Mouse (Mus musculus) MEL (cell line): ENCODE measurements around the gene Ccnd1. TPM values are rescaled to one million over a fixed set of nuclear protein-coding genes. Genes with fewer than 3 reads are reported as not detected.

Source experiments
- DNase-seq: peaks from one replicate; pipeline ENCODE4 v3.0.0; 2011; ENCODE audit warnings: low read depth, low spot score
- H3K27ac ChIP-seq: 2 replicates; pipeline ENCODE4 v1.5.1; 2012; ENCODE audit warnings: low read depth, mild to moderate bottlenecking, control low read depth, low read length, moderate library complexity; ENCODE audit not compliant: control insufficient read depth
- H3K27me3 ChIP-seq, 2 experiments: fragments of 150-350 bp in 1 of 2; sonication (generic) in 1 of 2; 2 replicates each; pipeline ENCODE4 v1.6.1; 2012; ENCODE audit warnings: low read length in 2 of 2, mild to moderate bottlenecking in 2 of 2, improper control_type of control experiment in 1 of 2, moderate library complexity in 1 of 2; ENCODE audit not compliant: insufficient read depth in 2 of 2, control insufficient read depth in 1 of 2
- H3K36me3 ChIP-seq, 2 experiments: 2 replicates each; pipeline ENCODE4 v1.6.1; 2012 to 2014; ENCODE audit warnings: low read length in 2 of 2, improper control_type of control experiment in 1 of 2, inconsistent platforms in 1 of 2, mild to moderate bottlenecking in 1 of 2; ENCODE audit not compliant: insufficient read depth in 2 of 2, control insufficient read depth in 1 of 2
- H3K4me1 ChIP-seq, 2 experiments: fragments of 150-350 bp in 1 of 2; sonication (generic) in 1 of 2; 2 replicates each; pipeline ENCODE4 v1.6.1; 2012; ENCODE audit warnings: low read length in 2 of 2, improper control_type of control experiment in 1 of 2, mild to moderate bottlenecking in 1 of 2; ENCODE audit not compliant: insufficient read depth in 2 of 2, control insufficient read depth in 1 of 2
- H3K4me3 ChIP-seq, 2 experiments: fragments of 150-350 bp in 1 of 2; sonication (generic) in 1 of 2; 2 replicates each; pipeline ENCODE4 v1.5.1; 2012; ENCODE audit warnings: low read depth in 2 of 2, low read length in 2 of 2, mild to moderate bottlenecking in 2 of 2, moderate library complexity in 2 of 2, control low read depth in 1 of 2, improper control_type of control experiment in 1 of 2; ENCODE audit not compliant: control insufficient read depth in 1 of 2, insufficient read depth in 1 of 2
- H3K79me2 ChIP-seq: 2 replicates; pipeline ENCODE4 v1.6.1; 2012; ENCODE audit warnings: mild to moderate bottlenecking, low read length, moderate library complexity; ENCODE audit not compliant: control insufficient read depth, poor library complexity, insufficient read depth
- H3K9ac ChIP-seq: 2 replicates; pipeline ENCODE4 v1.6.1; 2012; ENCODE audit warnings: low read depth, mild to moderate bottlenecking, control low read depth, low read length, moderate library complexity; ENCODE audit not compliant: control insufficient read depth, poor library complexity, severe bottlenecking
- H3K9me3 ChIP-seq: fragments of 150-350 bp; sonication (generic); replicated peaks from 2 replicates; pipeline ENCODE4 v1.6.1; 2012; ENCODE audit warnings: mild to moderate bottlenecking, low read length, improper control_type of control experiment, moderate library complexity; ENCODE audit not compliant: insufficient read depth
- BHLHE40 ChIP-seq: IDR thresholded peaks from 2 replicates; pipeline ENCODE4 v1.6.1; 2012; ENCODE audit warnings: low read depth, mild to moderate bottlenecking, inconsistent platforms, low read length, improper control_type of control experiment, borderline replicate concordance
- CTCF ChIP-seq, 3 experiments: IDR thresholded peaks in 2 of 3; conservative IDR thresholded peaks in 1 of 3; 2 replicates each; pipeline ENCODE4 v1.5.1; 2011 to 2012; ENCODE audit warnings: low read length in 3 of 3, low read depth in 2 of 3, mild to moderate bottlenecking in 2 of 3, improper control_type of control experiment in 1 of 3, inconsistent platforms in 1 of 3, mixed read lengths in 1 of 3, moderate library complexity in 1 of 3; ENCODE audit not compliant: control insufficient read depth in 1 of 3, insufficient read depth in 1 of 3, poor library complexity in 1 of 3, severe bottlenecking in 1 of 3
- HCFC1 ChIP-seq: IDR thresholded peaks from 2 replicates; pipeline ENCODE4 v1.6.1; 2012; ENCODE audit warnings: low read depth, mild to moderate bottlenecking, inconsistent platforms, low read length, improper control_type of control experiment, moderate library complexity
- JUND ChIP-seq: IDR thresholded peaks from 2 replicates; pipeline ENCODE4 v1.6.1; 2011; ENCODE audit warnings: low read depth, mild to moderate bottlenecking, improper control_type of control experiment, low read length
- KAT2A ChIP-seq: conservative IDR thresholded peaks from 2 replicates; pipeline ENCODE4 v1.6.1; 2012; ENCODE audit warnings: low read depth, low read length, improper control_type of control experiment, inconsistent platforms
- MAZ ChIP-seq: IDR thresholded peaks from 2 replicates; pipeline ENCODE4 v1.6.1; 2012; ENCODE audit warnings: low read depth, mild to moderate bottlenecking, inconsistent platforms, low read length, improper control_type of control experiment
- MYC ChIP-seq: IDR thresholded peaks from 2 replicates; pipeline ENCODE4 v1.6.1; 2011; ENCODE audit warnings: low read depth, mild to moderate bottlenecking, low read length, improper control_type of control experiment, moderate library complexity
- NRF1 ChIP-seq: IDR thresholded peaks from 2 replicates; pipeline ENCODE4 v1.6.1; 2014; ENCODE audit warnings: low read depth, mild to moderate bottlenecking, inconsistent platforms, low read length, improper control_type of control experiment, moderate library complexity; ENCODE audit not compliant: poor library complexity, insufficient read depth, severe bottlenecking
- POLR2A ChIP-seq, 2 experiments: IDR thresholded peaks; 2 replicates each; pipeline ENCODE4 v1.6.1; 2011 to 2012; ENCODE audit warnings: low read length in 2 of 2, mild to moderate bottlenecking in 2 of 2, control low read depth in 1 of 2, improper control_type of control experiment in 1 of 2, low read depth in 1 of 2, moderate library complexity in 1 of 2; ENCODE audit not compliant: control insufficient read depth in 1 of 2, insufficient read depth in 1 of 2, poor library complexity in 1 of 2
- USF1 ChIP-seq: IDR thresholded peaks from 2 replicates; pipeline ENCODE4 v1.6.1; 2014; ENCODE audit warnings: low read depth, mild to moderate bottlenecking, inconsistent platforms, low read length, improper control_type of control experiment, moderate library complexity
- ZKSCAN1 ChIP-seq: IDR thresholded peaks from 2 replicates; pipeline ENCODE4 v1.6.1; 2012; ENCODE audit warnings: low read depth, mild to moderate bottlenecking, inconsistent platforms, low read length, improper control_type of control experiment, moderate library complexity
- ZMIZ1 ChIP-seq: IDR thresholded peaks from 2 replicates; pipeline ENCODE4 v1.6.1; 2012; ENCODE audit warnings: low read depth, mild to moderate bottlenecking, inconsistent platforms, low read length, improper control_type of control experiment, moderate library complexity
- ZNF384 ChIP-seq: IDR thresholded peaks from 2 replicates; pipeline ENCODE4 v1.6.1; 2012; ENCODE audit warnings: low read depth, mild to moderate bottlenecking, inconsistent platforms, low read length, improper control_type of control experiment
- polyA plus RNA-seq, 2 experiments: library from polyadenylated mRNA; stranded (reverse) in 1 of 2; unstranded in 1 of 2; fragments of >175 nt in 1 of 2; fragments of >200 nt in 1 of 2; gene quantifications; 2 replicates each; pipeline versions ENCODE4 v1.2.1 to v1.2.4; 2012; ENCODE audit warnings: low replicate concordance in 2 of 2, low read depth in 1 of 2; ENCODE audit not compliant: insufficient read length in 2 of 2, insufficient read depth in 1 of 2, missing spikeins in 1 of 2
- total RNA-seq: library from RNA; depleted of rRNA; stranded (reverse); fragments of 300-350 nt; gene quantifications from 2 replicates; pipeline ENCODE4 v1.2.3, GENCODE M21; 2012

Gene Ccnd1
- total and polyA plus RNA-seq, 3 experiments, result 0.08 to 0.38 TPM; not detected in 1

DNA sequence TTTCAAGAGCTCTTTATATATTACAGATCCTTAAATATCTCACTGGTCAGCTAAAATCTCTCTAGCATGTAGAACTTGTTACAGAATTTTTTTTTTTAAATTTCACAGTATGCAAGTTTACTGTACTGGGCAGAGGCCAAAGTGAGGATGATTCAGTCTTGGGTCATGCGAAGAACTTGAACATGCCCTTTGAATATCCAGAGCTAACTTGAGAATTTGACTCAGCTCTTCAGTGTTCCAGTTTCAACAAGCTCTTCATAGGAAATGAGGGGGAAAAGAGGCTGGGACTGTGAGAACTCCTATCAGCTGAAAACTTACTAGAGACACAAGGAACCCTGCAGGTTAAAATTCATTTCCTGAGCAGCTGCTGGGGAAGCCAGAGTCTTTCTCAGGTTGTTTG, 24.2 kb upstream of the Ccnd1 start:
- H3K4me3 ChIP-seq, result no peak overlapping the region
- H3K4me1 ChIP-seq, result no peaks in the 10 kb centered on the region
- DNase-seq, result no peak
- no peak for TF ChIP-seq HCFC1
- no peaks in the 10 kb centered on the region for H3K79me2 ChIP-seq
- H3K9me3 ChIP-seq, result no peaks in the 10 kb centered on the region
- no peak overlapping the region for H3K27ac ChIP-seq
- no peaks in the 10 kb centered on the region for H3K27me3 ChIP-seq
- H3K36me3 ChIP-seq, result no peaks in the 10 kb centered on the region
- no peak overlapping the region for H3K9ac ChIP-seq

DNA sequence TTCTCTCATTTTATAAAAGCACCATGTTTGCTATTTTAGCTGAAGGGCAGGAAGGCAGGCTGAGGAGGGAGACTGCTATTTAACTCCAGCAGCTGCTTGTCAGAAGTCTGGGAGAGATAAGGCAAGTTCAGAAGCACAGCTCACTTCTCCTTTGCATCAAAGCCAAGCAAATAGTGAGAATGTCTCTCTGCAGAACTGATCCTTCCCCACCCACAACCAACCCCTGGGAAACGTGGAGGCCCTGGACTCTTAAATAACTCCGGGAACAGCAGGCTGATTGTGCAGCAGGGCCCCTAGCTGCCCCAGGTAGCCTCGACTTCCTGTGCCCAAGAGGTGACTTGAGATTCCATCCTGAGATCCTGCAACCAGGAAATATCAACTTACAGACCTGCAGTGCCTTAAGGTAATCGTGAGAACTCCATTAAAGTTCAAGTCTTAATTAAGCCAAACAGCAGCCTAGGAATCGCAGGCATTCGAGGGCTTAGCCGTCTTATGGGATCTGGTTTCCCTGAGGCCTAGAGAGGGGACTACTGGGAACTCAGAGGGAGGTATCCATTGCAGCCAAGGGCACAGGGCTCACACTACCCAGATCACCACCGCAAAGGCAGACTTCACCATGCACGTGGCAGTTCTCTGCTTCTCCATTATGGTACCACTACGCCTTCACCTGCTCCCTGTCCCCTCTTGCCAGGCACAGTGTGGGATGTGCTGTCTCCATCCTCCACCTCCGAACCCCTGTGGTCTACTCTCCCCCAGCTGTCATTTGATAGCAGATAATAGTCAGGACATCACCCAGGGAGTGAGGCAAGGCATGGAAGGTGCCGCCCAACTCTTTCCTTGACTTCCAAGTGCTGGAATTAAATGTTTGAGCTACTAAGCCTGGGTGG, 19.0 kb upstream of the Ccnd1 start:
- no peak for TF ChIP-seq MAZ
- TF ChIP-seq ZMIZ1, result no peak
- no peak for TF ChIP-seq MYC
- TF ChIP-seq JUND, result no peak
- TF ChIP-seq POLR2A (IDR thresholded peaks at IDR 0.05; ENCODE audit: control insufficient read depth in 1 of 2, insufficient read depth in 1 of 2, low read depth in 1 of 2, low read length in 2 of 2, poor library complexity in 1 of 2), result no peak
- no peak for TF ChIP-seq NRF1
- TF ChIP-seq CTCF (IDR thresholded peaks at IDR 0.05 in 2 of 3, conservative IDR thresholded peaks at IDR 0.05 in 1 of 3; ENCODE audit: control insufficient read depth in 1 of 3, insufficient read depth in 1 of 3, low read depth in 2 of 3, low read length in 3 of 3, poor library complexity in 1 of 3, severe bottlenecking in 1 of 3), result no peak
- TF ChIP-seq KAT2A, result no peak
- TF ChIP-seq ZKSCAN1, result no peak
- TF ChIP-seq ZNF384, result no peak
- Histone ChIP-seq H3K9ac (no peak overlapping the region), H3K27ac (no peak overlapping the region), H3K79me2 (no peaks in the 10 kb centered on the region), H3K9me3 (no peaks in the 10 kb centered on the region), H3K36me3 (no peaks in the 10 kb centered on the region), H3K27me3 (no peaks in the 10 kb centered on the region), H3K4me1 (no peaks in the 10 kb centered on the region), H3K4me3 (no peak overlapping the region)
- DNase-seq, result no peak

DNA sequence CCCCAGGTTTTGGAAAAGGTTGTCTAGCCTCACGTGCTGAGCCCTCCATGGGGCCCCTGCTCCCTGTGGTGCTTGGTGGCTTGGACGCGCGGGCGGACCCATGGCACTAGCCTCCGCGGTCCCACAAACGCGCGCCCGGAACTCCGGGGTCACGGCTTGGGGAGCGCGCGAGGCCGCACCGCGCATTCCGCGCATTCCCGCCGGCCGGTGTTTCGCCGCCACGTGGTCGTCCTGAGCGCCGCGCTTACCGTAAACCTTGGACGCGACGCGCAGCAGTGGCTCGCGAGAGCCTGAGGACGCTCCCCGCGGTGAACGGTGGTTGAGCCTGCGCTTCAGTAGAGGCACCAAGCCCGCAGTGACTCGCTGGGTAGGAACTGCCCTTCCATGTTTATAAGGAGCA, 3.5 kb upstream of the Ccnd1 start:
- no peak for TF ChIP-seq BHLHE40
- TF ChIP-seq USF1, result no peak
- Histone ChIP-seq H3K4me1 (no peaks in the 10 kb centered on the region), H3K27ac (no peak overlapping the region), H3K27me3 (no peaks in the 10 kb centered on the region), H3K4me3 (no peak overlapping the region), H3K9ac (no peak overlapping the region), H3K79me2 (no peaks in the 10 kb centered on the region), H3K9me3 (no peaks in the 10 kb centered on the region), H3K36me3 (no peaks in the 10 kb centered on the region)
- no peak for DNase-seq
